Mouse (Mus musculus): ENCODE results near the gene Tsga13.

- TF ChIP-seq POLR2A (IDR thresholded peaks at IDR 0.05; ENCODE audit: insufficient read depth, low read depth, low read length) (no peak), EP300 (IDR thresholded peaks at IDR 0.05; ENCODE audit: insufficient read depth, low read depth, low read length) (no peak), CTCF (IDR thresholded peaks at IDR 0.05) (no peak)
Observed at GRCm38 (mm10) chr6:30920834-30921675, 5.7 kb upstream of the Tsga13 start.
